Mouse (Mus musculus) MEL (cell line): ENCODE measurements around the gene Arl14ep.

Experiments
- CTCF ChIP-seq, 3 experiments: IDR thresholded peaks in 2 of 3; conservative IDR thresholded peaks in 1 of 3; 2 replicates each; pipeline ENCODE4 v1.5.1; 2011 to 2012; ENCODE audit warnings: low read length in 3 of 3, low read depth in 2 of 3, mild to moderate bottlenecking in 2 of 3, improper control_type of control experiment in 1 of 3, inconsistent platforms in 1 of 3, mixed read lengths in 1 of 3, moderate library complexity in 1 of 3; ENCODE audit not compliant: control insufficient read depth in 1 of 3, insufficient read depth in 1 of 3, poor library complexity in 1 of 3, severe bottlenecking in 1 of 3
- ELF1 ChIP-seq: IDR thresholded peaks from 2 replicates; pipeline ENCODE4 v1.6.1; 2014; ENCODE audit warnings: low read depth, mild to moderate bottlenecking, inconsistent platforms, low read length, improper control_type of control experiment, moderate library complexity
- GABPA ChIP-seq: IDR thresholded peaks from 2 replicates; pipeline ENCODE4 v1.6.1; 2012; ENCODE audit warnings: low read depth, mild to moderate bottlenecking, inconsistent platforms, low read length, improper control_type of control experiment, moderate library complexity
- MAX ChIP-seq: IDR thresholded peaks from 2 replicates; pipeline ENCODE4 v1.6.1; 2011; ENCODE audit warnings: low read length, improper control_type of control experiment

- no peak for TF ChIP-seq GABPA
- TF ChIP-seq CTCF (IDR thresholded peaks at IDR 0.05 in 2 of 3, conservative IDR thresholded peaks at IDR 0.05 in 1 of 3; ENCODE audit: control insufficient read depth in 1 of 3, insufficient read depth in 1 of 3, low read depth in 2 of 3, low read length in 3 of 3, poor library complexity in 1 of 3, severe bottlenecking in 1 of 3): no peak
- TF ChIP-seq ELF1: no peak
- no peak for TF ChIP-seq MAX
Measured at GRCm38 (mm10) chr2:106961650-106962049, 12.6 kb downstream of the Arl14ep start.
